Mouse (Mus musculus) urinary bladder, postnatal 10 days (tissue): ENCODE measurements around the gene Nat8f6.
"Not testable (repeated sequence)": the region's sequence is repeated elsewhere in the genome, so short reads cannot be mapped to it uniquely, and the experiment has no call there.

Experiments used
- DNase-seq: peaks from one replicate; pipeline ENCODE4 v3.0.0; 2022; ENCODE audit warnings: low spot score

The Nat8f6 gene

GRCm38 (mm10) chr6:85820837-85821236 lies at the start of gene Nat8f6, which contains the start of gene Nat8f5:
Nat8f6 (minus strand) TSS chr6:85820954.
Nat8f5 (minus strand) TSS chr6:85820972.
- DNase-seq, result no peak

GRCm38 (mm10) chr6:85869006-85869405 lies 48.3 kb upstream of the Nat8f6 start, which contains the start of gene Nat8f2:
Nat8f2 (minus strand) TSS chr6:85869158.
- not testable (repeated sequence) for DNase-seq

GRCm38 (mm10) chr6:85867726-85868690 lies 47.3 kb upstream of the Nat8f6 start:
- DNase-seq, result no peak

- DNase-seq, result not testable (repeated sequence)
Measured at GRCm38 (mm10) chr6:85866995-85867394, 46.2 kb upstream of the Nat8f6 start.

- DNase-seq, result not testable (repeated sequence)
Measured at GRCm38 (mm10) chr6:85866166-85866565, 45.4 kb upstream of the Nat8f6 start.

- not testable (repeated sequence) for DNase-seq
Measured at GRCm38 (mm10) chr6:85864900-85865639, 44.3 kb upstream of the Nat8f6 start.

- no peak for DNase-seq
Measured at GRCm38 (mm10) chr6:85863840-85864239, 43.1 kb upstream of the Nat8f6 start.

- DNase-seq, result no peak
Measured at GRCm38 (mm10) chr6:85863136-85863535, 42.4 kb upstream of the Nat8f6 start.

- DNase-seq, result no peak
Measured at GRCm38 (mm10) chr6:85862565-85862964, 41.8 kb upstream of the Nat8f6 start.

GRCm38 (mm10) chr6:85861247-85861646 lies 40.5 kb upstream of the Nat8f6 start:
- no peak for DNase-seq

- DNase-seq, result no peak
Measured at GRCm38 (mm10) chr6:85856194-85856678, 35.5 kb upstream of the Nat8f6 start.

GRCm38 (mm10) chr6:85853481-85853880 lies 32.7 kb upstream of the Nat8f6 start:
- DNase-seq, result no peak

- DNase-seq, result no peak
Measured at GRCm38 (mm10) chr6:85851062-85851773, 30.5 kb upstream of the Nat8f6 start.

- DNase-seq, result no peak
Measured at GRCm38 (mm10) chr6:85849240-85849639, 28.5 kb upstream of the Nat8f6 start.

GRCm38 (mm10) chr6:85848140-85848539 lies 27.4 kb upstream of the Nat8f6 start:
- DNase-seq, result no peak

- no peak for DNase-seq
Measured at GRCm38 (mm10) chr6:85846921-85847320, 26.2 kb upstream of the Nat8f6 start.

- not testable (repeated sequence) for DNase-seq
Measured at GRCm38 (mm10) chr6:85843677-85844458, 23.1 kb upstream of the Nat8f6 start.

- no peak for DNase-seq
Measured at GRCm38 (mm10) chr6:85839982-85840381, 19.2 kb upstream of the Nat8f6 start.

- no peak for DNase-seq
Measured at GRCm38 (mm10) chr6:85838674-85839073, 17.9 kb upstream of the Nat8f6 start.

- DNase-seq, result not testable (repeated sequence)
Measured at GRCm38 (mm10) chr6:85837307-85837706, 16.6 kb upstream of the Nat8f6 start.

GRCm38 (mm10) chr6:85836827-85837226 lies 16.1 kb upstream of the Nat8f6 start:
- not testable (repeated sequence) for DNase-seq
